Mouse (Mus musculus): ENCODE data around the gene Lactb. TPM values are rescaled to one million over a fixed set of nuclear protein-coding genes. Genes with fewer than 3 reads are reported as not detected.

The Lactb gene
- polyA plus RNA-seq, 1 experiment from 2014 or later, result 12.3 TPM

- 31% methylated on average over 6 of the region's 6 CpGs for WGBS
- Histone ChIP-seq H3K9me3 (ENCODE audit: control insufficient read depth, low read length) (no peaks in the 10 kb centered on the region), H3K4me2 (ENCODE audit: low read length) (no peak overlapping the region), H3K4me3 (ENCODE audit: low read length) (no peak overlapping the region), H3K27me3 (replicated peaks; ENCODE audit: control insufficient read depth, insufficient read depth, low read length) (no peaks in the 10 kb centered on the region), H3K9ac (ENCODE audit: low read depth, low read length) (no peak overlapping the region), H3K27ac (ENCODE audit: low read depth, low read length) (no peak overlapping the region), H3K4me1 (ENCODE audit: control insufficient read depth, insufficient read depth, low read depth, low read length) (no peaks in the 10 kb centered on the region), H3K36me3 (ENCODE audit: control insufficient read depth, insufficient read depth, low read length) (no peaks in the 10 kb centered on the region)
- no peak for ATAC-seq
Measured at GRCm38 (mm10) chr9:66988888-66989414, 13.7 kb upstream of the Lactb start.

GRCm38 (mm10) chr9:66988198-66988887, 13.1 kb upstream of the Lactb start:
- H3K4me2 ChIP-seq (ENCODE audit: low read length), result no peak overlapping the region
- H3K27ac ChIP-seq (ENCODE audit: low read depth, low read length), result no peak overlapping the region
- no peaks in the 10 kb centered on the region for H3K4me1 ChIP-seq (ENCODE audit: control insufficient read depth, insufficient read depth, low read depth, low read length)
- no peaks in the 10 kb centered on the region for H3K36me3 ChIP-seq (ENCODE audit: control insufficient read depth, insufficient read depth, low read length)
- no peak overlapping the region for H3K4me3 ChIP-seq (ENCODE audit: low read length)
- ATAC-seq, result no peak
- H3K9ac ChIP-seq (ENCODE audit: low read depth, low read length), result no peak overlapping the region
- 58% methylated on average over 11 of the region's 11 CpGs for WGBS
- no peaks in the 10 kb centered on the region for H3K9me3 ChIP-seq (ENCODE audit: control insufficient read depth, low read length)
- H3K27me3 ChIP-seq (replicated peaks; ENCODE audit: control insufficient read depth, insufficient read depth, low read length), result no peaks in the 10 kb centered on the region

GRCm38 (mm10) chr9:66985377-66985776, 10.1 kb upstream of the Lactb start:
- 78% methylated on average over 7 of the region's 7 CpGs for WGBS
- Histone ChIP-seq H3K4me1 (ENCODE audit: control insufficient read depth, insufficient read depth, low read depth, low read length) (no peaks in the 10 kb centered on the region), H3K27ac (ENCODE audit: low read depth, low read length) (no peak overlapping the region), H3K4me3 (ENCODE audit: low read length) (no peak overlapping the region), H3K36me3 (ENCODE audit: control insufficient read depth, insufficient read depth, low read length) (no peaks in the 10 kb centered on the region), H3K4me2 (ENCODE audit: low read length) (no peak overlapping the region), H3K9me3 (ENCODE audit: control insufficient read depth, low read length) (no peaks in the 10 kb centered on the region), H3K9ac (ENCODE audit: low read depth, low read length) (no peak overlapping the region), H3K27me3 (replicated peaks; ENCODE audit: control insufficient read depth, insufficient read depth, low read length) (no peaks in the 10 kb centered on the region)
- no peak for ATAC-seq

- no peaks in the 10 kb centered on the region for H3K27me3 ChIP-seq (replicated peaks; ENCODE audit: control insufficient read depth, insufficient read depth, low read length)
- 74% methylated on average over 7 of the region's 7 CpGs for WGBS
Measured at GRCm38 (mm10) chr9:66982085-66982484, 6.8 kb upstream of the Lactb start.

GRCm38 (mm10) chr9:66980458-66980857, 5.2 kb upstream of the Lactb start:
- no peak overlapping the region for H3K4me3 ChIP-seq (ENCODE audit: low read length)
- 10% methylated on average over 5 of the region's 5 CpGs for WGBS
- ATAC-seq, result no peak
- no peak overlapping the region for H3K4me2 ChIP-seq (ENCODE audit: low read length)
- H3K36me3 ChIP-seq (ENCODE audit: control insufficient read depth, insufficient read depth, low read length), result no peaks in the 10 kb centered on the region
- no peak overlapping the region for H3K27ac ChIP-seq (ENCODE audit: low read depth, low read length)
- no peaks in the 10 kb centered on the region for H3K9me3 ChIP-seq (ENCODE audit: control insufficient read depth, low read length)
- no peak overlapping the region for H3K9ac ChIP-seq (ENCODE audit: low read depth, low read length)
- H3K4me1 ChIP-seq (ENCODE audit: control insufficient read depth, insufficient read depth, low read depth, low read length), result peaks cover 6% of the 10 kb centered on the region; the same call in 1 of the 2 replicates
- H3K27me3 ChIP-seq (replicated peaks; ENCODE audit: control insufficient read depth, insufficient read depth, low read length), result no peaks in the 10 kb centered on the region

More at GRCm38 (mm10) chr9:66982085-66982484, 6.8 kb upstream of the Lactb start:
- H3K4me2 ChIP-seq (ENCODE audit: low read length), result no peak overlapping the region
- H3K4me3 ChIP-seq (ENCODE audit: low read length), result no peak overlapping the region
- no peak overlapping the region for H3K27ac ChIP-seq (ENCODE audit: low read depth, low read length)
- no peak overlapping the region for H3K9ac ChIP-seq (ENCODE audit: low read depth, low read length)
- H3K36me3 ChIP-seq (ENCODE audit: control insufficient read depth, insufficient read depth, low read length), result no peaks in the 10 kb centered on the region
- H3K9me3 ChIP-seq (ENCODE audit: control insufficient read depth, low read length), result no peaks in the 10 kb centered on the region
- ATAC-seq, result no peak
- H3K4me1 ChIP-seq (ENCODE audit: control insufficient read depth, insufficient read depth, low read depth, low read length), result no peaks in the 10 kb centered on the region

GRCm38 (mm10) chr9:66978468-66978867, 3.2 kb upstream of the Lactb start:
- peaks cover 10% of the 10 kb centered on the region; the same call in 1 of the 2 replicates for H3K4me1 ChIP-seq (ENCODE audit: control insufficient read depth, insufficient read depth, low read depth, low read length)
- no peak overlapping the region for H3K4me3 ChIP-seq (ENCODE audit: low read length)
- no peak for ATAC-seq
- no peak overlapping the region for H3K4me2 ChIP-seq (ENCODE audit: low read length)
- no peak overlapping the region for H3K27ac ChIP-seq (ENCODE audit: low read depth, low read length)
- H3K9me3 ChIP-seq (ENCODE audit: control insufficient read depth, low read length), result no peaks in the 10 kb centered on the region
- no peaks in the 10 kb centered on the region for H3K27me3 ChIP-seq (replicated peaks; ENCODE audit: control insufficient read depth, insufficient read depth, low read length)
- H3K36me3 ChIP-seq (ENCODE audit: control insufficient read depth, insufficient read depth, low read length), result no peaks in the 10 kb centered on the region
- 74% methylated on average over 1 of the region's 1 CpGs for WGBS
- no peak overlapping the region for H3K9ac ChIP-seq (ENCODE audit: low read depth, low read length)

GRCm38 (mm10) chr9:66977982-66978381, 2.7 kb upstream of the Lactb start:
- no peak overlapping the region for H3K4me3 ChIP-seq (ENCODE audit: low read length)
- no peak overlapping the region for H3K9ac ChIP-seq (ENCODE audit: low read depth, low read length)
- no peak overlapping the region for H3K4me2 ChIP-seq (ENCODE audit: low read length)
- WGBS, result 91% methylated on average over 1 of the region's 1 CpGs
- no peaks in the 10 kb centered on the region for H3K36me3 ChIP-seq (ENCODE audit: control insufficient read depth, insufficient read depth, low read length)
- peaks cover 10% of the 10 kb centered on the region; the same call in 1 of the 2 replicates for H3K4me1 ChIP-seq (ENCODE audit: control insufficient read depth, insufficient read depth, low read depth, low read length)
- H3K27me3 ChIP-seq (replicated peaks; ENCODE audit: control insufficient read depth, insufficient read depth, low read length), result no peaks in the 10 kb centered on the region
- H3K27ac ChIP-seq (ENCODE audit: low read depth, low read length), result no peak overlapping the region
- ATAC-seq, result no peak
- no peaks in the 10 kb centered on the region for H3K9me3 ChIP-seq (ENCODE audit: control insufficient read depth, low read length)

- Histone ChIP-seq H3K9me3 (ENCODE audit: control insufficient read depth, low read length) (no peaks in the 10 kb centered on the region), H3K27me3 (replicated peaks; ENCODE audit: control insufficient read depth, insufficient read depth, low read length) (no peaks in the 10 kb centered on the region), H3K27ac (ENCODE audit: low read depth, low read length) (no peak overlapping the region), H3K4me3 (ENCODE audit: low read length) (no peak overlapping the region), H3K9ac (ENCODE audit: low read depth, low read length) (no peak overlapping the region), H3K4me1 (ENCODE audit: control insufficient read depth, insufficient read depth, low read depth, low read length) (peaks cover 10% of the 10 kb centered on the region; the same call in 1 of the 2 replicates), H3K36me3 (ENCODE audit: control insufficient read depth, insufficient read depth, low read length) (no peaks in the 10 kb centered on the region), H3K4me2 (ENCODE audit: low read length) (no peak overlapping the region)
- ATAC-seq, result no peak
- WGBS, result 81% methylated on average over 5 of the region's 5 CpGs
Measured at GRCm38 (mm10) chr9:66977121-66977520, 1.8 kb upstream of the Lactb start.

GRCm38 (mm10) chr9:66974721-66975225, 511 bp downstream of the Lactb start:
- WGBS, result under 1% methylated on average over 28 of the region's 41 CpGs
- peak overlapping the region; percentile 92 for H3K4me3 ChIP-seq (ENCODE audit: low read length)
- peak; percentile 85 for ATAC-seq

More at GRCm38 (mm10) chr9:66974721-66975225, 511 bp downstream of the Lactb start:
- Histone ChIP-seq H3K9ac (ENCODE audit: low read depth, low read length) (peak overlapping the region; percentile 95), H3K4me2 (ENCODE audit: low read length) (peak overlapping the region; percentile 65), H3K9me3 (ENCODE audit: control insufficient read depth, low read length) (no peaks in the 10 kb centered on the region), H3K27me3 (replicated peaks; ENCODE audit: control insufficient read depth, insufficient read depth, low read length) (no peaks in the 10 kb centered on the region), H3K27ac (ENCODE audit: low read depth, low read length) (peak overlapping the region; percentile 93), H3K36me3 (ENCODE audit: control insufficient read depth, insufficient read depth, low read length) (peaks cover 7% of the 10 kb centered on the region), H3K4me1 (ENCODE audit: control insufficient read depth, insufficient read depth, low read depth, low read length) (peaks cover 10% of the 10 kb centered on the region; the same call in 1 of the 2 replicates)

Data from hindbrain, embryonic 16.5 days (tissue).